Mouse (Mus musculus): ENCODE measurements at regions not wholly inside any gene's neighbourhood (a gene's known extent, or its start where the extent isn't known, plus 50 kb on each side); places are given as distances from the start of the nearest gene placed in this dataset.
"Not testable (repeated sequence)": the region's sequence is repeated elsewhere in the genome, so short reads cannot be mapped to it uniquely, and the experiment has no call there.

DNA sequence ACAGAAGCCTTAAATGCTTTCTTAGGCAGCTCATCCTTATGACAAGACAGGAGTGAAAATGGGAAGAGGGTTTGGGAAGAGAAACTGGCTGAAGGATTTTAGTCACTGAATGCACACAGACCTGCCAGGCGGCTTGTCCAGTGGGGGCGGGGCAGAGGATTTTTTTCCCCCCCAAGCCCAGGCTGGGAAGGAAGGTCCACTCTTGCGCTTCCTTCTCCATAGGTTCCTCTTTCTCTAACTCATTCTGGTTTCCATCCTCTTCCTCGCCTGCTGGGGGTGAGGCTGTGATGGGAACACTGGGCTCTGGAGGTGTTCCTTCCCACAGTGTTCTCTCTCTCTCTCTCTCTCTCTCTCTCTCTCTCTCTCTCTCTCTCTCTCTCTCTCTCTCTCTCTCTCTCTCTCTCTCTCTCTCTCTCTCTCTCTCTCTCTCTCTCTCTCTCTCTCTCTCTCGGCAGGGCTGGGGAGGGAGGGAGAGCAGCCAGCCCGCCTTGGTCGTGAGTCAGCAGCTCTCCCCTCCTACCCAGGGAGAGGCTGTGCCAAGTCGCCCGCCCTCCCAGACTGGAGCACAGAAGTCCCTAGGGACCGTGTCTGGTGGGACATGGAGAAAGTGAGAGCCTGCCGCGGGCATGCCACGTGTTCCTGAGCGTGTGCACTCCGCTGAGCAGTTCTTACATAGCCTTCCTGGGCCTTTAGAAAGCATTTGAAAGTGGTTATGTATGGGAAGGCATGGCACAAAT lies 150.0 kb downstream of the Kcnrg start:
- DNase-seq: peak; percentile 73

DNA sequence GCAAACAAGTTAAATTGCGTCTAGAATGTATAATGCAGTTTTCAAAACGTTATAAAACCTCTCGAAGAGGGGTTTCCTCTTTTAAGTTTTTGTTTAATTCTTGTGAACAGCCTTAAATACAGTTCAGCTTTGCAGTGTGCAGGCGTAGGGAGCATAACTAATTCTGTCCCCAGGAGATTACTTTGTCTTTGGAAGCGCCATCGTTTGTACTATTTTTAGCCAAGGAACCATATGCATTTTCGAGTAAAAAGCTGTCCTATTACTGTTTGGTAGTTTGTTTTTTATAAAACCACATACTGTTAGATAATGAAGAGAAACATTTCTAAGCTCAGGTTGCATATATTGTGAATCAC lies 150.5 kb downstream of the Kcnrg start:
- DNase-seq: no peak

DNA sequence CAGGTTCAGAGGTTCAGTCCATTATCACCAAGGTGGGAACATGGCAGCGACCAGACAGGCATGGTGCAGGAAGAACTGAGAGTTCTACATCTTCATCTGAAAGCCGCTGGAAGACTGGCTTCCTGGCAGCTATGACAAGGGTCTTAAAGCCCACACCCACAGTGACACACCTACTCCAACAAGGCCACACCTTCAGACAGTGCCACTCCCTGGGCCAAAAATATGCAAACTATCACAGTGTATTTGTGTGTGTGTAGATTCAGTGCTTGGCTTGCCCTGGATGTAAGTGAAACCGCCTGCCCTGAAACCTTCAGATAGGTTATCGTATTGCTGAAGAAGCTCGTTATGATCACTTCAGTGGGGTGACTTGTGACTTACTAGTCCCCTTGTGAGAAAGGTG lies 151.3 kb downstream of the Kcnrg start:
- DNase-seq: no peak

- DNase-seq: not testable (repeated sequence)
Observed at GRCm38 (mm10) chr14:61760176-61760575, 152.9 kb downstream of the Kcnrg start.

GRCm38 (mm10) chr14:61762076-61762475 lies 154.8 kb downstream of the Kcnrg start:
- no peak for DNase-seq

DNA sequence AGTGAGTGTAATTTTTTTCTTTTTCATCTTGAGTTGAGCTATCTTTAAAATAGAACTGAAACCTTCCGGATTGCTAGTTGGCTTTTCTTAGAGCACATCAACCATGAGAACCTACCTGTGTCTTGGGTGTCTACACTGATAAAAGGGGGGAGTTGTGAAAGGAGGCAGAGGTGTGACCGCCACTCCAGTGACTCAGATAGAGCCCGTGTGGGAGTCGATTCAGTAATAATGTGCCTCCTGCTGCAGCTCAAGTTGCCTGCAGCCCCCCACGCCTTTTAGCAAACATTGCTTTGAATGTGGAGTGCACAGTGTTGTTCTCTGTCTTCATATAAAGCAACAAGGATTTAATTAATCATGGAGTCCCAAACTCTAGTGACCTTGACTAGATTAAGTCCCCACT lies 162.6 kb downstream of the Kcnrg start:
- DNase-seq: no peak

GRCm38 (mm10) chr14:61774171-61774570 lies 166.9 kb downstream of the Kcnrg start:
- no peak for DNase-seq

DNA sequence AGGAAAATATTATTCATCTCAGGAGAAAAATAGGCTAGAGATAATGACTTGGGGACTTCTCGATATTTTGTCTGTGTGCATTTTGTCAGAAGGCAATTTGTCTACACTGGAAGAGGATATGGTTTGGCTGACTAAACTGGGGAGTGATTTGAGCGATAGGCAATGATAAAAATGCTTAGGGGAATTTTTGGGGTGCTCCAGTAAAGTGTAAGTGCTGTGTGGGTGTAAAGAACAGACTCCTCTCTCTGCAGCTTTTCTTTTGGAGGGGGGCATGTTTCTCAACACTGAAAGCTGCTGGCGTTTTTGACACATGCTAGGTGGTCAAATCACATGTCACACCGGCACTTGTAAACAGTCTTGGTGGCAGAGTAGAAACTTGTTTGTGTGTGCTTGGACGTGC lies 171.4 kb downstream of the Kcnrg start:
- no peak for DNase-seq

DNA sequence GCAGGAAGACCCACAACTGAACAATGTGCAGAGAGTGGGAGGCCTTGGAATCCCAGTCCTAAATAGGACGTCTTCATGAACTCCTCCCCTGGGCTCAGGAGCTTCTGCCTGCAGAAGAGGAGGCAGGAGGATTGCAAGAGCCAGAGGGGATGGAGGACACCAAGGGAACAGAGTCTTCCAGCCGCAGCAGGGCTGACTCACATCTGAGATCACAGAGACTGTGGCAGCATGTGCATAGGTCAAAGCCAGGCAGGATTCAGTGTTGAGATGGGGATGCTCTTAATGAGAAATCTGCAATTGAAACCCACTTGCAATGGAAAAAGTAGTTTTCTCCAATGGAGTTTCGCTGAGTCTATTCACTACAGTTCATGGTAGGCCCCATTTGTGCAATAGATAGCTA lies 175.9 kb downstream of the Kcnrg start:
- no peak for DNase-seq

- no peak for DNase-seq
Observed at GRCm38 (mm10) chr14:61784609-61785008, 177.4 kb downstream of the Kcnrg start.

DNA sequence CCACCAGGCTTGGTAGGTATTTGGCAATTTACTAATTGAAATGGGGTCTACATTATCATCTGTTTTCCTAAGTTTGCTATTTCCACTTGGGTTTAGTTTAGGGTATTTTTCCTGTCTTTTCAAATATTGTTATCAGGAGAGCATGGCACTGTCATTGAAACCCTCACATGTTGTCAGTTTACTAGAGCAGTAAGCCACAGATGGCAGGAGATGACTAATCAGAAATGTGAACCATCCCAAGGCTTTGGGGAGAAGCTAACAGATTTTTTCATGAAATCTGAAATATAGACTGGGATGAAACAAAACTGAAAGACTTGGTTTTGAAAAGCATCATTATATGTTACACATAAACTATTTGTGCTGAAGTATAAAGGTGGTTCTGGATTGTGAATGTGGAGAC lies 178.8 kb downstream of the Kcnrg start:
- DNase-seq: no peak

DNA sequence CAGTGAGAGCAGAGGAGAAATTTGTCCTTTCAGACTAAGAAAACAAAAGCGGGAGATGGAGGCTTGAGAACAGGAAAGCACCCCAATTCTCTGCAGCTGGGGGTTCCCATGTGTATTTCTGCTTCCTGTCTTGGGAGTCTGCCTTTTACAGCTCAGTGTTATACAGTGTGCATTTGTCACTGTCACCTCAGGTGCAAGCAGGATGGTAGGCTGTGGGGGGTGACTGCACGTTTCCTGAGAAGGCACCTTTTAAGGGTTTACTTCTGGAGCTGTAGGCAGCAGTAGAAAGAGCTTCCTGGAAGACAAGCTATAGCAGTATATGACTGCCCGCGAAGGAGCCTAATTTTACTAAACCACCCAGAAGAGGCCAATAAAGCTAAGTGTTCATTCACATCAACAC lies 180.5 kb downstream of the Kcnrg start:
- DNase-seq: no peak

DNA sequence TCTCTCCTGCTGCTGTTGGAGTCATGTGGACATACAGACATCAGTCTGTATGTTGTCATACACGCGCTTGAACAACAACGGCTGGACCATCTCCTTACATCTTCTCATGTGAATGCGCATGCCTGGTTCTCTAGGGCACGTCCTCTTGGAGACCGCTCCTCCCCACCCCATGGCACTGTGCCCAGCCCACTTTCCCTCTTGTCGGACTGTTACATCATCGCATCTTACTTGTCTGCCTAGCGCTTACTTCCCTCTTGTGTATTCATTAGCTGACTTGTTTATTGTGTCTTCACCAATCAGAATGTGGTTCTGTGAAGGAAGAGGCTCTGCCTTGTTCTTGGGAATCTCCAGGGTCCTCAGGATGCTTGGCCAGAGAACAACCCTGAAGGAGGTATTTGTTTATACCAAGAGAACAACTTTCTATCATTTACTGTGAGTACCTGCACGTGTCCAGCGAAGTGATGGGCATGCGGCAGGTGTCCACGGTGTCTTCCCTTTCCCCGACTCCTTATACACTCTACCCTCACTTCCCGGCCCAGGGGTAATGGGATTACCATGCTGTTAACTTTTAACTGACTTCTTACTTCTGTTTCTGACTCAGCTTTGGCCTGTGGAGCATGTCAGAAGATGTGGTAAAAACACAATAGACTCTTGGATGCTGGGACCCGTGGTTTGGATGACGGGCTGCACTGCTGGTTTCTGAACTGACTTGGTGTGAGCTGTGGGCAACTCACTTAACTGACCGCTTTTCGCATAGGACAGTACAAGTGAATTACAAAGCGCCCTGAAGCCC lies 181.9 kb downstream of the Kcnrg start:
- DNase-seq: peak; percentile 6

GRCm38 (mm10) chr14:61795976-61796645 lies 188.9 kb downstream of the Kcnrg start:
- no peak for DNase-seq

DNA sequence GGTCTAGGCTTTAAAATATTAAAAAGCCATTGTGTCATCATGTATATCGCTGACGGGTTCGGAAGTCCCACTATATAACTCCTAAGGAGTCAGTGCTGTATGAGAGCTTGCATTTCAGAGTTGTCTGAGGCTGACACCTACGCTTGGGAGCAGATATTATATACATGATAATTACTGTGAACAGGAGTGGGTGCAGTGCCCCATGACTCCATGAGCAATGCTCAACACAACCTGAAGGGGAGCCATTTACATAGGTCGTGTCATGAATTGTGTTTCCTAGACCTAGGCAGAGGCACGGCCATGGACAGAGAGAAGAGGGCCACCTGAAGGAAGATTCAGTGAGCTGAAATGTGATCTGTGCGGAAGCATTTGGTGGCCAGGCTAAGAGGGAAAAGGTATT lies 189.4 kb downstream of the Kcnrg start:
- DNase-seq: no peak

DNA sequence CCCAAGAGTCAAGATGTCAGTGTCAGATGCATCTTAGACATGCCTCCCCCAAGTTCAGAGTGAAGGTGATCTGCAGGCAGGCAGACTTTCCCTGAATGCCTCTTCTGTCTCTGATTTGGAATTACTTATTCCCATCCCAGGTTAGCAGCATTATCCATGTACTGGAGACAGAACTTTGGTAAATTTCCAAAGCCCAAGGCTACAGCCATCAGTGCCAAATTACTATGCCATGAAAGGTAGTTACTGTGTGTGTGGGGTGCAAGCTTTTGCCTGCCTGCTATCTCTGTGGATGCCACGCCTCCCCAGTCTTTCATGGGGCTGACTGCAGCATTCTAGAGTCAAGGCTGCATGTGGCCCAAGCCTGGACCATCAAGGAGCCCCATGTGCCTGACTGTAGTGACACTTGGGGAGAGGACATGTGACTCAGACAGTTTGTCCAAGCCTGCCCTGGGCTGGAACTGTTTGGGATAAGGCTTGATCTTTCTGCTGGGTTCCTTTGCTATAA lies 196.2 kb downstream of the Kcnrg start:
- peak; percentile 44 for DNase-seq

- no peak for DNase-seq
Observed at GRCm38 (mm10) chr14:61805433-61805832, 198.2 kb downstream of the Kcnrg start.

DNA sequence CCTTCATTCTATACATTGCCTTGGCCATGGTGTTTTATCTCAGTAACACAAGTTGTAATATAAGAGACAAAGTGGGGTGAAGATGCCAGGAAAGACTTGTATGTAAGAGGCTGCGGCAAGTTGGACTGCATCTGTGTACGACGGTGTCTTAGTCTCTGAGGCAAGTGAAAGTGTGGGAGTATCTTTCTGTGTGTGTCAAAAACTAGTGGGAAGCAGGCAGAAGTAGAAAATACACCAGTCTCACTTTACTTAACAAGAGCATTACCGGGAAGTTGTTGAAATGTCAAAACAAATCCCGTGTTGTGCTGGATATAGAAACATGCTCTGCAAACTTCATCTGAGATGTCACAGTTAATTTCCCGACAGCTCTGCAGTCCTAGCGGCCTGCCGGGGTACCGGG lies 200.9 kb downstream of the Kcnrg start:
- no peak for DNase-seq

DNA sequence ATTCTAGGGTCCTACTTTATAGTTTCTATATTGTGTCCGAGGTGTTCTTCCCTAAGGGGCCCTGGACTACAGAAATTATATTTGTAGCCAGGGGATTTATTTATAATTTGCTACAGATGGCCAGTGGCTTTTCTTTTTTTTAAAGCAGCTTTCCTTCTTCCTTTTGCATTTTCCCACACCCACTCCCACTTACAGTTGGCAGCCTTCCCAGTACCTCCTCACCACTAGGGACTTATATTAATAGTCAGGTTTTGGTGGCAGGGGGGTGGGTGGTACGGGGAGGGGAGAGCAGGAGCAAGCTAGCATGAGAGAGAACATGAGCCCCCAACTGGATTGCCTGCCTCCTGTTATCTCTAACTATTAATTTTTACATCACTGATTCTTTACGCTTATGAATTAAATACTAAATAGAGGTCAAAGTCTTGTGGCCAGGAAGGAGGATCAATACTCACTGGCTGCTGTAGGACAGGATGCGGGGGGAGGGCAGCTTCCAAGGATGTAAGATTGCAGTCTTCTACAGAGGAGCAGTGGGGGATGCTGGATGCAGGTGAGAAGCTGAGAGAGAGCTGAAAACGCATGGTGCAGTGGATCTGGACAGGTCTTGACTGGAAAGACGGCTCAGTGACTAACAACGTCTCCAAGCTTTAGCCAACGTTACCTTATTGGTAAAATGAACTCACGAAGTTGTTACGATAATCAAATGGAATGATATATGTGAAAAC lies 202.6 kb downstream of the Kcnrg start:
- DNase-seq: no peak

DNA sequence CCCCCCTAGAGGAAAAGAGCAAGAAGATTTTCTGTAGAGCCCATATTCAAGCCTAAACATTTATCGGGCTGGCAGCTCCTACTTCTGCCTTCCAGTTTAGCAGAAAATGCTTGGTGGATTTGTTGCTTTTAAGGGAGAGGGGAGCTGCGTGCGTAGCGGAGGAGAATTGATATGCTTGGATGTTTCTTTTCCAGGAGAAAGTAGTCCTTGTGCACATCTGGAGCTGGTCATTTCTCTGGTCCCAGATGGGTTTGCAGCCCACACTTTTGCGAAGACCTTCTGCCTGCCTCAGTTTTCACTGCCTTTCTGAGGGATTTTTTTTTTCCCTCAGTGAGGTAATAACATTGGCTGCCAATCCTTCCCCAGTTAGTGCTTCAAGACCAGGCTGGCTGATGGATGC lies 203.6 kb downstream of the Kcnrg start:
- DNase-seq: no peak

- peak; percentile 24 for DNase-seq
Observed at GRCm38 (mm10) chr14:61817711-61818110, 210.5 kb downstream of the Kcnrg start.

DNA sequence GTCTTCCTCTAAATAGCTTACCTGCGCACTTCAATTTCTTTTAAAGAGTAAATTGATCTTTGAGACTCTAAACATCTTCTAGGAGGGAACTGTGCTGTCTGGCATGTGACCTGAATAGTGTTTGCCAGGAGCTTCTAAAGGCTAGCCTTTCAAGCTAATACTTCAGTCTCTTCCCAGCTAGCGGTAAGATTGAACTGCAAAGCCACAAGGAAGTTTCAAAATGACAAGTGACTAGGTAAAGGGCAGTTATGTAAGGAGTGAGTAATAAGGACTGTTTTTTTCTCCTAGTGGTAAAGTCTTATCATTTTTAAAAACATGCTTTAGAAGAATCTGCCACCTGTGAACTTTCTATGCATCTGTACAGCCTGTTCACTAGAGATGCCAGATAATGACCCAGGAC lies 211.1 kb downstream of the Kcnrg start:
- DNase-seq: no peak

DNA sequence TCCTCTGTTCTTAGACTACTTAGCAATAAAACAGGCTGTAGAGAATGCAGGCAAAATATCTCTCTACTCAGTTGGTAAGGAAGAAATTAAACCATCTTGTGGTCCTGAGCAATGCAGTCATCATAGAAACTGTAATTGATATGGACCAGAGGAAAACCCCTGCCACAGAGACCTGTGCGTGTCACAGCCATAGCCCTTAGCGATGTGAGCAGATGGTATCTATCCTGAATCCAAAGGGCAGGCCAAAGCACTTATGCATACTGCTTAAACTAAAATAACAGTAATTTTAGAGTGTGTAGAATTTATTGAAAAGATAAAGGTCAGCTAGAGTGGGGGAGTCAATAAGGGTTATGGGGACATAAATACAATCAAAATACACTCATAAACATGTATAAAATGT lies 212.0 kb downstream of the Kcnrg start:
- no peak for DNase-seq
